Mouse (Mus musculus) embryonic facial prominence, embryonic 12.5 days (tissue): ENCODE measurements at regions not wholly inside any gene's neighbourhood (a gene's known extent, or its start where the extent isn't known, plus 50 kb on each side); places are given as distances from the start of the nearest gene placed in this dataset.
"Not testable (repeated sequence)": the region's sequence is repeated elsewhere in the genome, so short reads cannot be mapped to it uniquely, and the experiment has no call there.

Experiments
- ATAC-seq: fragments of 200-750 bp; cut with Nextera tagmentation; 2 replicates; pipeline ENCODE4 v1.8.0; 2017; ENCODE audit not compliant: insufficient number of reproducible peaks, insufficient read depth, low FRiP score, low TSS enrichment
- H3K27ac ChIP-seq: fragments of 300-500 bp; sonication (generic); 2 replicates; pipeline ENCODE4 v1.5.1; 2016; ENCODE audit warnings: mild to moderate bottlenecking
- H3K27me3 ChIP-seq: fragments of 300-500 bp; sonication (generic); 2 replicates; pipeline ENCODE4 v1.6.1; 2016; ENCODE audit warnings: mild to moderate bottlenecking, moderate library complexity
- H3K36me3 ChIP-seq: fragments of 300-500 bp; sonication (generic); 2 replicates; pipeline ENCODE4 v1.6.1; 2016; ENCODE audit warnings: mild to moderate bottlenecking
- H3K4me1 ChIP-seq: fragments of 300-500 bp; sonication (generic); 2 replicates; pipeline ENCODE4 v1.6.1; 2016
- H3K4me2 ChIP-seq: fragments of 300-500 bp; sonication (generic); replicated peaks from 2 replicates; pipeline ENCODE4 v1.6.1; 2016; ENCODE audit warnings: mild to moderate bottlenecking, moderate library complexity
- H3K4me3 ChIP-seq: fragments of 300-500 bp; sonication (generic); 2 replicates; pipeline ENCODE4 v1.5.1; 2016; ENCODE audit warnings: mild to moderate bottlenecking
- H3K9ac ChIP-seq: fragments of 300-500 bp; sonication (generic); 2 replicates; pipeline ENCODE4 v1.6.1; 2016; ENCODE audit warnings: mild to moderate bottlenecking, moderate library complexity
- H3K9me3 ChIP-seq: fragments of 300-500 bp; sonication (generic); 2 replicates; pipeline ENCODE4 v1.6.1; 2016; ENCODE audit warnings: mild to moderate bottlenecking, moderate library complexity
- WGBS: fragments of 180-500 bp; shearing (Covaris S2); methylation state at CpG from one replicate; pipeline ENCODE4 v1.1.7; 2016; 5-methylcytosine and 5-hydroxymethylcytosine counted together

GRCm38 (mm10) chr4:105735116-105735515, 54.6 kb upstream of the Gm12728 start:
- not testable (repeated sequence) for H3K9ac ChIP-seq, ATAC-seq, H3K4me3 ChIP-seq

More at GRCm38 (mm10) chr4:105735116-105735515, 54.6 kb upstream of the Gm12728 start:
- not testable (repeated sequence) for H3K9me3 ChIP-seq, H3K27ac ChIP-seq, H3K4me1 ChIP-seq, H3K4me2 ChIP-seq, H3K36me3 ChIP-seq, H3K27me3 ChIP-seq
- WGBS = 87% methylated on average over 6 of the region's 9 CpGs
